Mouse (Mus musculus) hindbrain, embryonic 16.5 days (tissue): Measurements from ENCODE around the gene Slc25a36. TPM values are rescaled to one million over a fixed set of nuclear protein-coding genes. Genes with fewer than 3 reads are reported as not detected.

Source experiments
- ATAC-seq: fragments of 200-750 bp; cut with Nextera tagmentation; 2 replicates; pipeline ENCODE4 v1.8.0; 2017; ENCODE audit warnings: moderate TSS enrichment, moderate library complexity
- H3K27ac ChIP-seq: fragments of 300-500 bp; sonication (generic); 2 replicates; pipeline ENCODE4 v1.5.1; 2014; ENCODE audit warnings: low read depth, mild to moderate bottlenecking, control low read depth, low read length, moderate library complexity
- H3K27me3 ChIP-seq: fragments of 300-500 bp; sonication (generic); replicated peaks from 2 replicates; pipeline ENCODE4 v1.6.1; 2014; ENCODE audit warnings: low read length; ENCODE audit not compliant: control insufficient read depth, insufficient read depth
- H3K36me3 ChIP-seq: fragments of 300-500 bp; sonication (generic); 2 replicates; pipeline ENCODE4 v1.6.1; 2014; ENCODE audit warnings: mild to moderate bottlenecking, low read length, moderate library complexity, mixed read lengths; ENCODE audit not compliant: control insufficient read depth, insufficient read depth
- H3K4me1 ChIP-seq: fragments of 300-500 bp; sonication (generic); 2 replicates; pipeline ENCODE4 v1.6.1; 2014; ENCODE audit warnings: low read depth, low read length; ENCODE audit not compliant: control insufficient read depth, insufficient read depth
- H3K4me2 ChIP-seq: fragments of 300-500 bp; sonication (generic); 2 replicates; pipeline ENCODE4 v1.6.1; 2014; ENCODE audit warnings: mild to moderate bottlenecking, low read length, control low read depth, moderate library complexity
- H3K4me3 ChIP-seq: fragments of 300-500 bp; sonication (generic); 2 replicates; pipeline ENCODE4 v1.5.1; 2014; ENCODE audit warnings: mild to moderate bottlenecking, low read length, control low read depth, moderate library complexity
- H3K9ac ChIP-seq: fragments of 300-500 bp; sonication (generic); 2 replicates; pipeline ENCODE4 v1.6.1; 2014; ENCODE audit warnings: low read depth, mild to moderate bottlenecking, control low read depth, low read length, moderate library complexity
- H3K9me3 ChIP-seq: fragments of 300-500 bp; sonication (generic); 2 replicates; pipeline ENCODE4 v1.6.1; 2014; ENCODE audit warnings: mild to moderate bottlenecking, low read length, moderate library complexity; ENCODE audit not compliant: control insufficient read depth
- WGBS: fragments of 180-500 bp; shearing (Covaris S2); extraction: QIAGEN DNeasy Blood & Tissue Kit; methylation state at CpG from one replicate; pipeline ENCODE4 v1.1.7; 2014; 5-methylcytosine and 5-hydroxymethylcytosine counted together
- polyA plus RNA-seq: library from polyadenylated mRNA; unstranded; fragments of >200 nt; fragmentation: Nextera tagmentation; extraction: Ambion mirVana; gene quantifications from 2 replicates; pipeline ENCODE4 v1.2.1, GENCODE M21; 2015

The Slc25a36 gene
- polyA plus RNA-seq, 1 experiment from 2014 or later = 66.9 TPM

DNA sequence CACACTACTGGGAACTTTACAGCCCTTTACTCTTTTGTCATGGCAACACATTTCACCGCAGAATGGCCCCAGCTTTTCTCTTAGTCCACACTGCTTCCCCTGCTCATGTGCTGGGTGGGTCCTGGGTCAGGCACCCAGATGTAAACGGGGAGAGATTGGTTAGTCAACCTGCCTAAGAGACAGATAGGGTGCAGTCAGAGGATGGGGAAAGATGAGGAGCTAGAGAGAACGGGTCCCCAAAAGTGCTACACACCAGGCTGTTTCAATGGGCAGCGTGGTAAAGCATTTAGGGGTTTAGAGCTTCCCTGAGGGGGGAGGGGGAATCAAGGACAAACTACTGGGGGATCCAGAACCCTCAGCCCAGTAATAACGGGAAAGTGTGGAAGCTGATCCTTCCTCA, 45.7 kb downstream of the Slc25a36 start:
- no peaks in the 10 kb centered on the region for H3K27me3 ChIP-seq
- WGBS = 46% methylated on average over 5 of the region's 5 CpGs

DNA sequence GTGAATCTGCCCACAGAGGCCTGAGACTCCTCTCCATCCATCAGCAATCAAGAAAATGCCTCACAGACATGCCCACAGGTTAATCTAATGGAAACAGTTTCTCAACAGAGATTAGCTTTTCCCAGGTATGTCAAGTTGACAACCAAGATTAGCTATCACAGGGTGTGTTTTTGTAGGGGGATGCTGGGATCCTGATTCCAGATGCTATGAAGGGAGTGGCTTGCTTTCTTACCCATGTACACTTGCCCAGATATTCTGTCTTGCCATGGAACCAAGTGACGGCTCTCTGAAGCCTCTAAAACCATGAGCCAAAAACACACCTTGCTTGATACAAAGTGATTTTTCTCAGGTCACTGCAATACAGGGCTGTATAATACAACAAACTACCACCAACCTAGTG, 46.8 kb downstream of the Slc25a36 start:
- Histone ChIP-seq H3K9ac (no peak overlapping the region), H3K27me3 (no peaks in the 10 kb centered on the region), H3K9me3 (no peaks in the 10 kb centered on the region), H3K4me3 (no peak overlapping the region), H3K4me2 (no peak overlapping the region), H3K36me3 (no peaks in the 10 kb centered on the region), H3K4me1 (peaks cover 8% of the 10 kb centered on the region), H3K27ac (no peak overlapping the region)
- WGBS = 90% methylated on average over 1 of the region's 1 CpGs
- no peak for ATAC-seq

More for the DNA sequence above, 45.7 kb downstream of the Slc25a36 start:
- no peak overlapping the region for H3K9ac ChIP-seq
- no peak overlapping the region for H3K4me2 ChIP-seq
- peaks cover 8% of the 10 kb centered on the region for H3K4me1 ChIP-seq
- H3K36me3 ChIP-seq = no peaks in the 10 kb centered on the region
- ATAC-seq = no peak
- no peaks in the 10 kb centered on the region for H3K9me3 ChIP-seq
- H3K4me3 ChIP-seq = no peak overlapping the region
- no peak overlapping the region for H3K27ac ChIP-seq

DNA sequence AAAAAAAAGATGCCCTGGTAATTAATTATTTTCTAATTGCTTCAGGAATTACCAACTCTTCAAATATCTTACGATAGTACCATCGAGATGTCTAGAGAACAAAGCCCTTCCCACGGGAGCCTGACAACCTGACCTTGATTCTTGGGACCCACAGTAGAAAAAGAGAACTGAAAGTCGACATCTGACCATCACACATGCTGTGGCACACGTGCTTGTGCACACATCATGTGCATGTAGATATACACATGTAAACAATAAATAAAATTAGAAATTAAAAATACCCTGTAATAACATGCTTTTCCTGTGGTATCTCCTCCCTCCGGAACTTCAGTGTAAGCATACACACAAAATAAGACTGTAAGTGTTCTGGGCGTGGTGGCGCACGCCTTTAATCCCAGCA, 49.3 kb downstream of the Slc25a36 start:
- ATAC-seq = no peak
- H3K27me3 ChIP-seq = no peaks in the 10 kb centered on the region
- H3K9ac ChIP-seq = no peak overlapping the region
- H3K9me3 ChIP-seq = no peaks in the 10 kb centered on the region
- peaks cover 8% of the 10 kb centered on the region for H3K4me1 ChIP-seq
- WGBS = 92% methylated on average over 9 of the region's 9 CpGs
- no peak overlapping the region for H3K4me2 ChIP-seq
- no peaks in the 10 kb centered on the region for H3K36me3 ChIP-seq
- H3K27ac ChIP-seq = no peak overlapping the region
- no peak overlapping the region for H3K4me3 ChIP-seq

DNA sequence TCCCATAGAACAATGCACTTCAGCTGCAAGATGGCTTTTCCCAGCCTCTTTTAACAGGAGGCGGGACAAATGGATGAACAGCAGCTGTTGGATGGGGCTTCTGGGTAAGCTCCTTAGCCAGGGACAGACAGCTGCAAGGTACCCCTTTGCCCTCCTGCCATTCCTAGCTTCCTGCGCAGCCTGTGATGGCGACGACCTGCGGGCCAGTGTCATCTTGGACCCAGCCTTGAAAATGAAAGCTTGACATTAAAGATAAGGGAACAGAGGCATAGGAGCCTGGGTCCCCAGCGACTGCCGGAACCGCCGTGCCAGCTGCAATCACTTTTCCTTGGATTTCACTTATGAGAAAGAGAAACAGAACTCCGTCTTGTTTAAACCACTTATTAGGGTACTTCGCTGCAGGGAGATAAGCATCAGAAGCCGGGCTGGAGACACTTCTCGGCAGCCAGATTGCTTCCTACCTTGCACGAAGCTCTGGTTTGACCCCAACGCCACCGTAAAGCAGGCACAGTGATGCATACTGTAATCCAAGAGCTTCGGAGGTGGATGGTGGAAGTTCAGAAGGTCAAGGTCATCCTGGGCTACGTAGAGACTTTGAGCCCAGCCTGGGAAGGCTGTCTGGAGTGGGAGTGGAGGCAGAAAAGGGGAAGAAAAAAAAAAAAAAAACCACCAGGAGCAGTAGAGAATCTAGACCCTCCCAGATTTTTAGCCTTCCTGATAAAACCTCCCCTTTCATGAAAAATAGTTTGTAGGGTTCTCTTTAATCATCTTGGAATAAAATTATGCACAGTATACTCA, 54.2 kb downstream of the Slc25a36 start:
- peak overlapping the region; percentile 29 for H3K4me2 ChIP-seq
- WGBS = 50% methylated on average over 18 of the region's 18 CpGs
- peaks cover 7% of the 10 kb centered on the region for H3K4me1 ChIP-seq
- no peaks in the 10 kb centered on the region for H3K9me3 ChIP-seq
- no peaks in the 10 kb centered on the region for H3K36me3 ChIP-seq
- H3K9ac ChIP-seq = peak overlapping the region; percentile 27
- no peaks in the 10 kb centered on the region for H3K27me3 ChIP-seq
- H3K4me3 ChIP-seq = no peak overlapping the region; the same call in 1 of the 2 replicates
- ATAC-seq = peak; percentile 59
- H3K27ac ChIP-seq = 0 out of 2 replicates have a peak overlapping the region, but pooled peaks have one; percentile 12

DNA sequence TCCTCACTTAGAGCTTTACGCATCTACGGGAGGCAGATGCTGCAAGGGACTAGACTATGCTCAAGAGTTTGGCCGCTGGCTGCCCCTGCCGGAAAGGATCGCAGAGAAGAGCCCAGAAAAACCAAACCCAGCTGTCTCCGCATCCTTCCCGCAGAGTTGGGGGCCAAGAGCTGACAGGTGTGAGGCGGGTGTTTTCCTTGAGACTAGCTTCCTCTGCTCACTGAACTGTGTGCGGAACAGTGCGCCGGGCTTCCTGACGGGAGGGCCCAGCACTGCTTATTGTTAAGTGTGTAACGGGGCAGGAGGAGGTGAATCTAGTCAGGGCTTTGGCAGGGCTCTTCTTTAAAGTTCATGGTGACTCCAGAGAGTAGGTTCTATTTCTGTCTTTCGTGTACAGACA, 55.1 kb downstream of the Slc25a36 start:
- ATAC-seq = 0 out of 2 replicates have a peak, but pooled peaks have one; percentile 40
- WGBS = 35% methylated on average over 14 of the region's 14 CpGs

DNA sequence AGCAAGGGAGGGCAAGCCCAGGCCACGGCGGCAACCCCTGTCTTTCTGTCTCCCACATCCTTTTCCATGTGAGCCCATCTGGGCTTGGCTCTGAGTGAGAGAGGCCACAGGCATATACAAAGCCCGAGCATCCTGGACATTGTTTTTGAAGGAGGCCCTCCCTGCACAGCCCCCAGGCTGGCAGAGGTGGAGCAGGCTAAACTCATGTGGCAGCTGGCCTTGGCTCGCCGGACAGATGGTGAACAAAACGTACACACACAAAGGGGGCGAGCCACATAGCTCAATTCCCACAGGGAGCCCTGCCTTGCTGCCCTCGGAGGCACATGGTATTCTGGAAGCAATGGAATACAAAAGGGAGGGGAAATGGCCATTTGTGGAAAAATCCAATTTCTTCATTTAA, 59.8 kb downstream of the Slc25a36 start:
- Histone ChIP-seq H3K9me3 (peaks cover 4% of the 10 kb centered on the region; the same call in 1 of the 2 replicates), H3K36me3 (no peaks in the 10 kb centered on the region), H3K27ac (no peak overlapping the region), H3K4me2 (no peak overlapping the region), H3K9ac (no peak overlapping the region), H3K27me3 (no peaks in the 10 kb centered on the region), H3K4me1 (peaks cover 2% of the 10 kb centered on the region), H3K4me3 (no peak overlapping the region)
- ATAC-seq = peak; percentile 81
- 18% methylated on average over 8 of the region's 8 CpGs for WGBS

More for the DNA sequence above, 55.1 kb downstream of the Slc25a36 start:
- Histone ChIP-seq H3K9ac (no peak overlapping the region), H3K4me3 (no peak overlapping the region), H3K9me3 (no peaks in the 10 kb centered on the region), H3K27me3 (no peaks in the 10 kb centered on the region), H3K27ac (no peak overlapping the region), H3K36me3 (no peaks in the 10 kb centered on the region), H3K4me2 (no peak overlapping the region; the same call in 1 of the 2 replicates), H3K4me1 (peaks cover 7% of the 10 kb centered on the region)

DNA sequence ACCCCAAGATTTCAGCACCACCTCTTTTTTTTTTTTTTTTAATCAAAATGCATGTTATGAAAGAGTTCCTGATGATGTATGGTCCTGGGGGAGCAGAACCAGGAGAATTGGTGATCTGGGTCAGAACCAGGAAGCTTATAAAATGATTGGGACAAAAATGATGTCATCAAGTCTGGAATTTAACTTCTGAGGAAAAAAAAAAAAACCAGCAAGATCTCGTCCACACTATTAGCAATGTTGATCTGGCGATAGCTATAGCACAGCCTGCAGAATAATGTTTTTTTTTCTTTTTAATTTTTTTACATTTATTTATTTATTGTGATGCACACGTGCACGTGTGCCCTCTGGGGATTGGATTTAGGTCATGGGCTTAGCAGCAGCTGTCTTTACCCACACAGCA, 64.7 kb downstream of the Slc25a36 start:
- Histone ChIP-seq H3K27ac (no peak overlapping the region), H3K9ac (no peak overlapping the region), H3K4me3 (no peak overlapping the region), H3K4me2 (no peak overlapping the region), H3K9me3 (peaks cover 4% of the 10 kb centered on the region; the same call in 1 of the 2 replicates), H3K36me3 (no peaks in the 10 kb centered on the region), H3K4me1 (no peaks in the 10 kb centered on the region; the same call in 1 of the 2 replicates), H3K27me3 (no peaks in the 10 kb centered on the region)
- no peak for ATAC-seq
- 82% methylated on average over 4 of the region's 4 CpGs for WGBS

DNA sequence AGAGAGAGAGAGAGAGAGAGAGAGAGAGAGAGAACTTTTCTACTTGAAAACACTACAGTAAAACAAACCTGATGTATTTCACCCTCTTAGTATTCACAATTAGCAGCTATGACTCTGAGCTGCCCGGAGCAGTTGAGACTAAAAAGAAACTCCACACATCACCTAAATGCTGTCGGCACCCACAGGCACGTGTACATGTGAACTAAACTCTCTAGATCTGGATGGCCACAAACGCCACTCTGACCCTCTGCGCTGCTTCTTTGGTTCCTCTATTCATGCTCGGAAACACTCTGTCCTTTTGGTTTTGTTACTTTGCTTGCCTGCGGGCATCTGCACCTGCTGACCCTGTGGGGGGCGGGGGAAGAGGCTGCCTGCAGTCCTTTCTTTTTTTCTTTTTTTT, 69.3 kb downstream of the Slc25a36 start:
- no peak overlapping the region for H3K4me2 ChIP-seq
- no peak overlapping the region for H3K27ac ChIP-seq
- 59% methylated on average over 8 of the region's 8 CpGs for WGBS
- no peaks in the 10 kb centered on the region for H3K27me3 ChIP-seq
- no peaks in the 10 kb centered on the region for H3K36me3 ChIP-seq
- H3K9me3 ChIP-seq = no peaks in the 10 kb centered on the region
- no peak for ATAC-seq
- H3K4me1 ChIP-seq = no peaks in the 10 kb centered on the region
- no peak overlapping the region for H3K4me3 ChIP-seq
- H3K9ac ChIP-seq = no peak overlapping the region

DNA sequence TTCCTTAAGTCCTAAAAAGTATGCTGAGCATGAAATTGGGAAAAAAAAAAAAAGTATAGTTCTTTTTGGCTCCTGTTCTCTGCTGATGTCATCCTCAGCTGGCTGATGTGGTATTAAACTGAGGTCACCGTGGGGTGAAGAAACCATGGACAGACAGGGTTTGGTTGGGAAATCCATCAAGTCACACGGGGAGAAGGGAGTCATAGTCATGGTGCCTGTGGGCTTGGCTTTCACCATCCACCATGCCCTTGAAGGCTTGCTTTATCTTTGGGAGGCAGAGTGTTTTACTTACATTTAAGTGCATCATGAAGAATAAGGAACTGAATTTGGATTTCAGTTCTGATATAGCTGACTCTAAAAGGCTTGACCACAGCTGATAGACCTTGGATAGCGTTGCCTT, 72.9 kb downstream of the Slc25a36 start:
- no peak for ATAC-seq
- no peak overlapping the region for H3K4me3 ChIP-seq
- no peak overlapping the region for H3K9ac ChIP-seq
- no peak overlapping the region for H3K4me2 ChIP-seq
- no peaks in the 10 kb centered on the region for H3K4me1 ChIP-seq
- H3K27ac ChIP-seq = no peak overlapping the region
- 90% methylated on average over 3 of the region's 3 CpGs for WGBS
- H3K9me3 ChIP-seq = no peaks in the 10 kb centered on the region
- no peaks in the 10 kb centered on the region for H3K36me3 ChIP-seq
- H3K27me3 ChIP-seq = no peaks in the 10 kb centered on the region
